Mouse (Mus musculus) liver, adult 2 months (tissue): Measurements from ENCODE around the gene Plcb3. TPM values are rescaled to one million over a fixed set of nuclear protein-coding genes. Genes with fewer than 3 reads are reported as not detected.
A peak's percentile ranks its signal among the peaks of the same experiment; 100 is the strongest.

Experiments
- DNase-seq: peaks from one replicate; pipeline ENCODE4 v3.0.0-alpha.2; 2011; ENCODE audit warnings: low read depth, low spot score; ENCODE audit errors: extremely low read depth
- H3K27ac ChIP-seq: fragments of 200-500 bp; replicated peaks from 2 replicates; pipeline ENCODE4 v1.5.1; 2012; ENCODE audit warnings: low read depth, mild to moderate bottlenecking, control low read depth, inconsistent platforms, low read length; ENCODE audit not compliant: insufficient read depth
- H3K27me3 ChIP-seq: fragments of 200-500 bp; 2 replicates; pipeline ENCODE4 v1.6.1; 2012; ENCODE audit warnings: mild to moderate bottlenecking, moderate library complexity, low read length, inconsistent platforms; ENCODE audit not compliant: control insufficient read depth, insufficient read depth
- H3K36me3 ChIP-seq: fragments of 200-500 bp; 2 replicates; pipeline ENCODE4 v1.6.1; 2012; ENCODE audit warnings: low read length, inconsistent platforms; ENCODE audit not compliant: control insufficient read depth, insufficient read depth
- H3K4me1 ChIP-seq: fragments of 200-500 bp; 2 replicates; pipeline ENCODE4 v1.6.1; 2011; ENCODE audit warnings: low read length; ENCODE audit not compliant: control insufficient read depth, insufficient read depth
- H3K4me3 ChIP-seq: fragments of 200-500 bp; 2 replicates; pipeline ENCODE4 v1.5.1; 2011; ENCODE audit warnings: low read depth, mild to moderate bottlenecking, control low read depth, low read length, moderate library complexity; ENCODE audit not compliant: insufficient read depth
- H3K79me2 ChIP-seq: fragments of 200-500 bp; 2 replicates; pipeline ENCODE4 v1.6.1; 2012; ENCODE audit warnings: inconsistent platforms, mild to moderate bottlenecking, low read length, moderate library complexity; ENCODE audit not compliant: control insufficient read depth, insufficient read depth
- H3K9ac ChIP-seq: fragments of 200-500 bp; 2 replicates; pipeline ENCODE4 v1.6.1; 2012; ENCODE audit warnings: low read depth, mild to moderate bottlenecking, control low read depth, inconsistent platforms, low read length
- CTCF ChIP-seq: fragments of 200-500 bp; IDR thresholded peaks from 2 replicates; pipeline ENCODE4 v1.5.1; 2011; ENCODE audit warnings: low read depth, low read length, control low read depth
- POLR2A ChIP-seq: fragments of 200-500 bp; IDR thresholded peaks from 2 replicates; pipeline ENCODE4 v1.6.1; 2011; ENCODE audit warnings: low read length, control low read depth; ENCODE audit not compliant: insufficient read depth; ENCODE audit errors: extremely low read depth
- WGBS: fragments of 180-500 bp; shearing (Covaris S2); methylation state at CpG from one replicate; pipeline ENCODE4 v1.1.7; 2018; 5-methylcytosine and 5-hydroxymethylcytosine counted together
- polyA plus RNA-seq: library from polyadenylated mRNA; depleted of rRNA; stranded (reverse); fragments of >200 nt; gene quantifications from 2 replicates; pipeline ENCODE4 v1.2.3, GENCODE M21; 2012
- total RNA-seq: library from RNA; depleted of rRNA; stranded (reverse); fragments of >200 nt; gene quantifications from 2 replicates; pipeline ENCODE4 v1.2.3, GENCODE M21; 2014

The Plcb3 gene
- total and polyA plus RNA-seq, 2 experiments = 5.9 to 27.6 TPM

DNA sequence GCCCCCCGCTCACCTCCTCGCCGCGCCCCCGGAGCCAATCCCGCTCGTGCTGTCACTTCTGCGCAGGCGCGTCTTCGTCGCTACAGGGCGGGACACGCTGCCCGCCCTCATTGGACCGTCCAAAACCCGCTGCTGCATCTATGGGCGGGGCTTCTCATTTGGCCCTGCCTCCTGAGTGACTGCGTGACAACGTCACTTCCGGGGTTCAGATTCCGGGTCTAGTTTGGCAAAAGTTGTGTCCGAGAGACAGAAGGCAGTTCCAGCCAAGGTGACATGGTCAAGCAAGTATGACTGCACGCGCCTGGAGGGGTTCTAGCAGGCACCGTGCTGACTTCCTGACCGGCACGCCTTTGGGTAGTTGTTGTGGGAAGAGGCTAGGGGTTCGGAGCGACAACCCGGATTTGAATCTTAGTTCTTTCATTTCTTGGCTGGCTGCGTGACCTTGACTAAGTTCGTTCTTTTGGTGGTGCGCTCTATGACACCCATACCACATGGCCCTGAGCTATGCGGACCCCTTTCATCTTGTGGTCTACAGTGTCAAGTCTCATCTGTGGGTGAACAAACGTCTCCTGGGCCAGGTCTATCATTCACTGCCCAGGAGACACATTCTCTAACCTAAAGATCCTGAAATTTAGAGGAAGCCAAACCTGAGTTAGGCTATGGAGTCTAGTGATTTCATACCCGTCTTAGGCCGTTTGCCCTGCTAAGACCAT lies 4.3 kb upstream of the Plcb3 start, which contains the start of gene Fkbp2:
TSS of gene Fkbp2 (minus strand) at position 121 of the 713 bp plus-strand sequence.
- H3K79me2 ChIP-seq = peaks cover 8% of the 10 kb centered on the region; the same call in 1 of the 2 replicates
- peak within 1 kb of the TSS; percentile 70 for H3K4me3 ChIP-seq
- H3K27ac ChIP-seq = peak within 1 kb of the TSS; percentile 94
- WGBS = 1% methylated on average over 38 of the region's 38 CpGs
- TF ChIP-seq POLR2A (peak; percentile 95), CTCF (no peak)
- H3K9ac ChIP-seq = peak within 1 kb of the TSS; percentile 91
- peaks cover 22% of the 10 kb centered on the region for H3K4me1 ChIP-seq
- no peaks in the 10 kb centered on the region for H3K27me3 ChIP-seq
- peaks cover 3% of the 10 kb centered on the region; the same call in 1 of the 2 replicates for H3K36me3 ChIP-seq
- DNase-seq = peak; percentile 93

DNA sequence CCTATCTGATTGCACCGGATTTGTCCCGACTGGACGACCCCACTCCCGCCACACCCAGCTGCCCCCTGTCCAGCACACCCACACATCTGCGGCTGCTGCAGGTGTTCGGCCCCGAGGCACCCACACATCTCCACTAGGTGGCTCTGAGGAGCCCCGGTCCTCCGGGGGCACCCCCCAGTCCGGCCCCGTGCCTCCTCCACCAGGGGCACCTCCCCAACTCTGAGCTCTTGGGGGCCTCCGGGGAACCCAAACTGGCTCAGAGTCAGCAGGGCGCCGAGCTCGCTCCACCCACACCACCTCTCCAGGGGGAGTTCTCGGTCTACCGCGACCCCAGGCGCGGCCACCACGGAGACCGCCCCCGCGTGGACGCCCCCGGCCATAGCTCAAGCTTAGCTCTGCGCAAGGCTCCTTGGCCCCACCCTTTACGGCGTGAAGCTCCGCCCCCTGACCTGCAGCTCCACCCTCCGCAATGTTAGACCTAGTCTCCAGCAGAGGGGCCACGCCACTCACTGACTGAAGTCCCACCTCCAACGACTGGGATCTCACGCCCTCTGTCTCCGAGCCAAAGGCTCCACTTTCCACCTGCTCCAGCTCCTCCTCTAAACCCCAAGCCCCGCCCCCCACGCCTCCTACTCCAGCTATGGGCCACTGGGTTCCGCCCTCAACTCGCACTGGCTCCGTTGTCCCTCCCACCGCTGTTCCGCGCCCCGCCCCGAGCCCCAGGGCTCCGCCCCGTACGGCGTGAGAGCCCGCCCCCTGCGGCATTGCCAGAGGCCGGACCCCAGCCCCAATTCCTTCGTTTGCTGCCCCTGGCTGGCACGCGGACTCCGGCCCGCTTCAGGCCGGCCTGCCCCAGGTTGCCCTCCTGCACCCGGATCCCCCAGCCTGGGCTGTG lies 3.5 kb upstream of the Plcb3 start:
- Histone ChIP-seq H3K27ac (peak overlapping the region; percentile 85), H3K4me3 (peak overlapping the region; percentile 70), H3K9ac (peak overlapping the region; percentile 83), H3K27me3 (no peaks in the 10 kb centered on the region), H3K79me2 (peaks cover 8% of the 10 kb centered on the region; the same call in 1 of the 2 replicates), H3K36me3 (peaks cover 3% of the 10 kb centered on the region; the same call in 1 of the 2 replicates), H3K4me1 (peaks cover 22% of the 10 kb centered on the region)
- TF ChIP-seq POLR2A (no peak), CTCF (peak; percentile 74)
- WGBS = 1% methylated on average over 58 of the region's 59 CpGs
- DNase-seq = peak; percentile 98

DNA sequence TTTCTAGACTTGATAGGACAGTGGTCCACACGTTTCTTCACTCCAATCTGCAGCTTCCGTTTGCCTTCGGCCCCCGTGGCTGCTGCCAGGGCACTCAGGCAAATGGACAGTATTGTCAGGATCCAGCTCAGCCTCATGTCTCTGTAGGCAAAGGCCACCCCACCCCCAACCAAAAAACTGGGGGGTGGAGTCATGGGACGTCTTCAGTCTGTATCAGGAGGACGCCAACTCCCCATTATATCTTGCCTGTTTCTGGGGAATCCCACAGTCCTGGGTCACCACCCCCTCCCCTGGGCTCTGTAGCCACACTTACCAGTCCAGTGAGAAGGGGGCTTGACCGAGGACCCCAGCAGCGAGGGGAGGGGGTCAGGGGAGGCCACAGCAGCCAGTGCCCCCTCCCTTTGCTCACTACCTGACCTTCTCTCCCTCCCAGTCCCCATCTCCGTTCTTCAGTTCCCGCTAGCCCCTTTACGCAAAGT lies 2.8 kb upstream of the Plcb3 start:
- peak overlapping the region; percentile 70 for H3K4me3 ChIP-seq
- no peaks in the 10 kb centered on the region for H3K27me3 ChIP-seq
- peaks cover 8% of the 10 kb centered on the region; the same call in 1 of the 2 replicates for H3K79me2 ChIP-seq
- peaks cover 22% of the 10 kb centered on the region for H3K4me1 ChIP-seq
- TF ChIP-seq POLR2A (no peak), CTCF (no peak)
- DNase-seq = peak; percentile 44
- WGBS = 3% methylated on average over 11 of the region's 11 CpGs
- peaks cover 3% of the 10 kb centered on the region; the same call in 1 of the 2 replicates for H3K36me3 ChIP-seq
- peak overlapping the region; percentile 72 for H3K9ac ChIP-seq
- H3K27ac ChIP-seq = peak overlapping the region; percentile 72

DNA sequence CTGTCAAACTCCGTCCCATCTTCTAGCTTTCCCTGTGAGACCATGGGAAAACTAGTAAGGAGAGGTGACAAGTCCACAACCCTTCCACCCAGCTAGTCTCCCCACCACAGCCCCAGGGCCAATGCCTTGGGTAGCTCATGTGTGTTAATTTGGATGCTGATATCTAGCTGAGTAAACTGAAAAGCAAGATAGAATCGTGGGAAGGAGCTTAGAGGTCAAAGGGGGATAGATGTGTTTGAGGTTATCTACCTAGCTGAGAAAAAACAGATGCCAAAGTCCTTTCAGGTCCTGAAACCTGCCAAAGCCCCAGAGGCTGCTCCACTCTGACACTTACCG lies 2.3 kb upstream of the Plcb3 start:
- no peaks in the 10 kb centered on the region for H3K27me3 ChIP-seq
- H3K4me3 ChIP-seq = peak overlapping the region; percentile 70; the same call in 1 of the 2 replicates
- peak overlapping the region; percentile 72 for H3K27ac ChIP-seq
- H3K36me3 ChIP-seq = peaks cover 3% of the 10 kb centered on the region; the same call in 1 of the 2 replicates
- peak overlapping the region; percentile 72 for H3K9ac ChIP-seq
- TF ChIP-seq POLR2A = no peak
- TF ChIP-seq CTCF = no peak
- H3K4me1 ChIP-seq = peaks cover 22% of the 10 kb centered on the region
- 29% methylated on average over 3 of the region's 3 CpGs for WGBS
- H3K79me2 ChIP-seq = peaks cover 8% of the 10 kb centered on the region; the same call in 1 of the 2 replicates
- DNase-seq = peak; percentile 61

DNA sequence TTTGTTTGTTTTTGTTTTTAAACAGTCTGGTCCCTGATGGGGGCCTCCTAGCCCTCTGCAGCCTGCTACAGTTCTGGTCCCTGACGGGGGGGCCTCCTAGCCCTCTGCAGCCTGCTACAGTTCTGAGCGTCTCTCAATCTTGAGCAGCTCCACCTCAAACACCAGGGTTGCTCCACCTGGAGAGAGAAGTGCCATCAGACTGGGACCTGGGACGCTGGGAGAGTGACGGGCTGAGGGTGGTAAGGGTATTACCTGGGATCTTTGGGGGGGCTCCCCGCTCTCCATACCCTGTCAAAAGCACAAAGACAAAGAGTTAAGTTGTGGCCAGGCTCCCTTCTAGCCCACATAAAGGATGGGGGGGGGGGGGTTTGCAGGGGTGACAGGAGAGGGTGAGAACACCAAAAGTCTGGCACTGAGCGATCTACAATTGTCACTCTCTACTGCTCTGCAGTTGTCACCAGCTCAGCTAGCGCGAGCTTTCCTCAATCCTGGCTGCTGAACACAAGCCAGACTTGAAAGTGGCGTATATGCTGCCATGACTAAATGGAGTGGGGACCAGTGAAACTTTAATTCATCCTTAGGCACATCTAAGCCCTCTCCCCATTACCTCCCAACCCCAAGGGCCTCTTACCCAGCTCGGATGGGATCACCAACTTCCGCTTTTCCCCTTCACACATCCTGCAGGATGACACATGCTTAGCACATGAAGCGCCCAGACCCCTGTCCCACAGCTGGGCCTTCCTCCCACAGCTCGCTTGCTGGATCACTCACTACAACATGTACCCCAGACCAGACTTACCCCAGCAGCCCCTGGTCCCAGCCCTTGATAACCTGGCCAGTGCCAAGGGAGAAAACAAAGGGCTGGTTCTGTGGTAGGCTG lies 1.7 kb upstream of the Plcb3 start:
- Histone ChIP-seq H3K27ac (peak overlapping the region; percentile 5), H3K36me3 (peaks cover 3% of the 10 kb centered on the region; the same call in 1 of the 2 replicates), H3K27me3 (no peaks in the 10 kb centered on the region), H3K79me2 (peaks cover 8% of the 10 kb centered on the region; the same call in 1 of the 2 replicates), H3K9ac (no peak overlapping the region), H3K4me1 (peaks cover 22% of the 10 kb centered on the region), H3K4me3 (no peak overlapping the region)
- WGBS = 89% methylated on average over 13 of the region's 13 CpGs
- DNase-seq = no peak
- TF ChIP-seq POLR2A = no peak
- no peak for TF ChIP-seq CTCF
